Mouse (Mus musculus) liver, embryonic 14.5 days (tissue): ENCODE data around the gene Aebp2. TPM values are rescaled to one million over a fixed set of nuclear protein-coding genes. Genes with fewer than 3 reads are reported as not detected.
"Not testable (repeated sequence)": the region's sequence is repeated elsewhere in the genome, so short reads cannot be mapped to it uniquely, and the experiment has no call there.

ENCODE experiments used
- ATAC-seq: fragments of 200-750 bp; cut with Nextera tagmentation; 2 replicates; pipeline ENCODE4 v1.8.0; 2017; ENCODE audit warnings: moderate number of reproducible peaks, mild to moderate bottlenecking, moderate library complexity; ENCODE audit not compliant: insufficient read depth
- DNase-seq, 3 experiments: peaks; one replicate each; pipeline ENCODE4 v3.0.0-alpha.2; 2012 to 2013; ENCODE audit warnings: low read depth in 3 of 3, low spot score in 3 of 3
- H3K27ac ChIP-seq: fragments of 300-500 bp; sonication (generic); 2 replicates; pipeline ENCODE4 v1.5.1; 2014; ENCODE audit warnings: moderate library complexity, mild to moderate bottlenecking, control low read depth, inconsistent platforms
- H3K27me3 ChIP-seq: fragments of 300-500 bp; sonication (generic); 2 replicates; pipeline ENCODE4 v1.6.1; 2014; ENCODE audit warnings: mild to moderate bottlenecking, low read length, moderate library complexity; ENCODE audit not compliant: control insufficient read depth, insufficient read depth
- H3K36me3 ChIP-seq: fragments of 300-500 bp; sonication (generic); replicated peaks from 2 replicates; pipeline ENCODE4 v1.6.1; 2014; ENCODE audit warnings: low read depth; ENCODE audit not compliant: control insufficient read depth, insufficient read depth
- H3K4me1 ChIP-seq, 2 experiments: fragments of 200-500 bp in 1 of 2; fragments of 300-500 bp in 1 of 2; sonication (generic) in 1 of 2; replicated peaks; 2 replicates each; pipeline ENCODE4 v1.6.1; 2012 to 2014; ENCODE audit warnings: antibody characterized with exemption in 1 of 2, inconsistent platforms in 1 of 2, low read length in 1 of 2; ENCODE audit not compliant: control insufficient read depth in 2 of 2, insufficient read depth in 2 of 2
- H3K4me2 ChIP-seq: fragments of 300-500 bp; sonication (generic); 2 replicates; pipeline ENCODE4 v1.6.1; 2014; ENCODE audit warnings: low read depth, mild to moderate bottlenecking, control low read depth, moderate library complexity
- H3K4me3 ChIP-seq, 2 experiments: fragments of 200-500 bp in 1 of 2; fragments of 300-500 bp in 1 of 2; sonication (generic) in 1 of 2; 2 replicates each; pipeline ENCODE4 v1.5.1; 2012 to 2014; ENCODE audit warnings: low read depth in 2 of 2, low read length in 2 of 2, mild to moderate bottlenecking in 2 of 2, control low read depth in 1 of 2, inconsistent platforms in 1 of 2, moderate library complexity in 1 of 2; ENCODE audit not compliant: insufficient read depth in 1 of 2
- H3K9ac ChIP-seq: fragments of 300-500 bp; sonication (generic); replicated peaks from 2 replicates; pipeline ENCODE4 v1.6.1; 2014; ENCODE audit warnings: mild to moderate bottlenecking, control low read depth, moderate library complexity
- H3K9me3 ChIP-seq: fragments of 300-500 bp; sonication (generic); 2 replicates; pipeline ENCODE4 v1.6.1; 2016; ENCODE audit warnings: low read length, mixed read lengths; ENCODE audit not compliant: control insufficient read depth
- CTCF ChIP-seq: IDR thresholded peaks from 2 replicates; pipeline ENCODE4 v1.5.1; 2016; ENCODE audit warnings: antibody characterized with exemption, low read depth, control low read depth
- EP300 ChIP-seq: IDR thresholded peaks from 2 replicates; pipeline ENCODE4 v1.6.1; 2016; ENCODE audit warnings: antibody characterized with exemption, low read depth
- WGBS: fragments of 180-500 bp; shearing (Covaris S2); extraction: QIAGEN DNeasy Blood & Tissue Kit; methylation state at CpG from one replicate; pipeline ENCODE4 v1.1.7; 2014; ENCODE audit not compliant: insufficient replicate concordance; 5-methylcytosine and 5-hydroxymethylcytosine counted together
- polyA plus RNA-seq, 2 experiments: library from polyadenylated mRNA; depleted of rRNA in 1 of 2; stranded (reverse) in 1 of 2; unstranded in 1 of 2; fragments of >200 nt; fragmentation: Nextera tagmentation in 1 of 2; extraction: Ambion mirVana in 1 of 2; gene quantifications; 2 replicates each; pipeline versions ENCODE4 v1.2.1 to v1.2.3; 2012 to 2014

Gene Aebp2
- polyA plus RNA-seq, 2 experiments, result 3.3 to 10.7 TPM

GRCm38 (mm10) chr6:140661777-140662176 lies 39.3 kb downstream of the Aebp2 start:
- no peaks in the 10 kb centered on the region for H3K4me1 ChIP-seq
- no peak for ATAC-seq
- no peak for TF ChIP-seq CTCF
- no peak for TF ChIP-seq EP300
- no peak overlapping the region for H3K4me3 ChIP-seq
- H3K27ac ChIP-seq, result no peak overlapping the region
- WGBS, result 79% methylated on average over 7 of the region's 7 CpGs
- no peak overlapping the region for H3K9ac ChIP-seq
- DNase-seq, result no peak
- H3K4me2 ChIP-seq, result no peak overlapping the region
- H3K27me3 ChIP-seq, result no peaks in the 10 kb centered on the region
- no peaks in the 10 kb centered on the region for H3K36me3 ChIP-seq
- H3K9me3 ChIP-seq, result no peaks in the 10 kb centered on the region

- H3K27ac ChIP-seq, result no peak overlapping the region
- H3K4me1 ChIP-seq, result no peaks in the 10 kb centered on the region
- H3K4me3 ChIP-seq, result no peak overlapping the region
- DNase-seq, result no peak
- WGBS, result 62% methylated on average over 6 of the region's 6 CpGs
- H3K4me2 ChIP-seq, result no peak overlapping the region
- no peaks in the 10 kb centered on the region for H3K36me3 ChIP-seq
- no peak for TF ChIP-seq EP300
- H3K9ac ChIP-seq, result no peak overlapping the region
- no peaks in the 10 kb centered on the region for H3K27me3 ChIP-seq
- no peak for ATAC-seq
- no peaks in the 10 kb centered on the region for H3K9me3 ChIP-seq
Observed at GRCm38 (mm10) chr6:140662290-140662689, 39.8 kb downstream of the Aebp2 start.

GRCm38 (mm10) chr6:140662697-140663096 lies 40.2 kb downstream of the Aebp2 start:
- H3K36me3 ChIP-seq, H3K9ac ChIP-seq, H3K4me1 ChIP-seq, H3K27me3 ChIP-seq, H3K4me3 ChIP-seq, H3K9me3 ChIP-seq, H3K4me2 ChIP-seq, H3K27ac ChIP-seq, DNase-seq, ATAC-seq: not testable (repeated sequence)
- peak; percentile 50 for TF ChIP-seq CTCF
- 26% methylated on average over 3 of the region's 3 CpGs for WGBS

- Histone ChIP-seq H3K4me3 (no peak overlapping the region), H3K27me3 (no peaks in the 10 kb centered on the region), H3K4me1 (no peaks in the 10 kb centered on the region), H3K27ac (no peak overlapping the region), H3K4me2 (no peak overlapping the region), H3K36me3 (no peaks in the 10 kb centered on the region), H3K9ac (no peak overlapping the region), H3K9me3 (no peaks in the 10 kb centered on the region)
- ATAC-seq (no peak), DNase-seq (no peak)
- TF ChIP-seq CTCF (no peak), EP300 (no peak)
- WGBS, result 60% methylated on average over 5 of the region's 5 CpGs
Observed at GRCm38 (mm10) chr6:140664611-140665010, 42.1 kb downstream of the Aebp2 start.

GRCm38 (mm10) chr6:140666486-140667240 lies 44.2 kb downstream of the Aebp2 start:
- TF ChIP-seq CTCF, result no peak
- no peak for TF ChIP-seq EP300
- H3K9ac ChIP-seq, result no peak overlapping the region
- H3K4me1 ChIP-seq, result no peaks in the 10 kb centered on the region
- H3K4me2 ChIP-seq, result no peak overlapping the region
- no peak overlapping the region for H3K27ac ChIP-seq
- no peak for DNase-seq
- 55% methylated on average over 18 of the region's 18 CpGs for WGBS
- H3K27me3 ChIP-seq, result no peaks in the 10 kb centered on the region
- H3K9me3 ChIP-seq, result no peaks in the 10 kb centered on the region
- no peak overlapping the region for H3K4me3 ChIP-seq
- H3K36me3 ChIP-seq, result no peaks in the 10 kb centered on the region
- ATAC-seq, result no peak
